Mouse (Mus musculus) monocyte, adult 5-6 weeks (primary cell): Measurements from ENCODE around the gene Irf2bp1. TPM values are rescaled to one million over a fixed set of nuclear protein-coding genes. Genes with fewer than 3 reads are reported as not detected.

Source experiments
- ATAC-seq: fragments of 153-309, 156-312 bp; replicated peaks from 2 replicates; pipeline ENCODE4 v1.8.0; 2017; ENCODE audit warnings: mild to moderate bottlenecking; ENCODE audit not compliant: low TSS enrichment, insufficient number of reproducible peaks, severe bottlenecking, poor library complexity, low FRiP score
- total RNA-seq: library from RNA; stranded (forward); fragments of 200-1000, 200-491, 200-594 nt; gene quantifications from 3 replicates; pipeline ENCODE4 v1.2.3, GENCODE M21; 2017

Irf2bp1 gene
- total RNA-seq, 1 experiment from 2014 or later = 7.8 TPM

DNA sequence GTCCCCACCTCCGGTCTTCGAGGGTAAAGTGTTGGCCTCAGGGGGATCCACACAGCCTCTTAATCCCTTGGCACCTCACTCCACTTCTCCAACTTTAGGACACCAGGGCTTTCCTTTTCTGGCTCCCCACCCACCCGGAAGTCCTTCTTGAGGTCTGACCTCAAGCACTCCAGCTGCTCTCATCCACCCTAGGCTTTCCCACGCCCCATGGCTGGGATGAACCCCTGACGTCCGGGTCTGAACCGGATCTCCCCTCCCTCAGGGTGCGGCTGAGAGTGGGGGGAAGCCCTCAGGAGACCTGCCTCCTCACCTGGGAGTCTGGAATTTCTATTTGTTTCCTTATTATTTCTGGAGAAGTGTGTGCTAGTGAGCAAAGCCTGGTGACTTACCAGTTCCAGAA lies 17.2 kb downstream of the Irf2bp1 start:
- ATAC-seq = no peak

DNA sequence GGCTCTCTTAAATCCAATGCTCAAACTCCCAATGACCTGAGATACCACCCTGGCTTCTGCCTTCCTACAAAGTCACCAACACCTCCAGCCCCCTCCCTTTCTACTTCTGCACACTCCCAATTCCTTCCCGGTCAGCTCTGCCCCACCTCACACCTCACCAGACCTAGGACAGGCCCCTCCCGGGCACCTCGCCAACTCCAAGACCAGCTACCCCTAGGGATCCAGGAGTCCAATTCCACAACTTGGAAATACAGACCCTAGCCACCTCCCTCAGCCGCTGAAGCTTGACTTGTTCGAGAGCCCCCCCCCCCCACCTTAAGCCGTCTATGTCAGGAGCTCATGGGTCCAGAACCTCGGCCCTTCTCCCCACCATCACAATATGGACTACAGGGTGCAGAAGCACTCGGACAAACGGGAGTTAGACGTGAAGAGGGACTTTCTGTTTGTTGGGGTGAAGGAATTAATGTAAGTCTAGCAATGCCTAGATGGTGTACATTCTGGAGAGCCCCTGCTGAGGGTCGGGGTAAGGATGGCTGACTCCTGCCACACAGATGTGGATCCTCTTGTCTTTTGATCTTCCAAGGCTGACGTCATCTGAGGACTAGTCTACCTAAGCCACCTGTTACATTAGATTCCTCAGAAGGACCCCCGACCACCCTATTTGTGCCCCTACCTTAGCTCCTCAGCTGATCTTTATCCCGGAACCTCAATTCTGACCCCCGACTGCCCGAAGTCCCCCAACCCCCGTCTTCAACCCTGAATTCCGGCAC lies 18.5 kb downstream of the Irf2bp1 start:
- no peak for ATAC-seq

DNA sequence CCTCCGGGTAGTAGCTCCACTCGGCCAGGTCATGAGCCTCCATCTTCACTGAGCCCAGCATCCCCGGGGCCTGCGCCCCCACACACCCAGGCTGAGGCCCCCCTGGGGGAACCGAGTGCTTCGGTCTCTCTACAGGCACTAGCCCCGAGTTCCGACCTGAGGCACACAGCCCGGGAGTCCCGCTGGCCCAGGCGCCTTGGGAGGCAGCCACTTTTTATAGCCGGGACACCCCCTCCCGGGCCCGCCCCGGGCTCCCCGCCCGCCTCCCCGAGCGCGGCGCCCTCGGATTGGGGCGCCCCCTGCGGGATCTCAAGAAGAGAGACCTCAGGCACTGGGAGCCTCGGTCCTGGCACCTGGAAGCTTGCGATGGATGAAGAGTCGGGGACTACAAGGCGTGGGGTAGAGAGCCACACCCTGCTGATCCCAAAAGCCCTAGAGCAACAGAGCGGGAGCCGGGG lies 19.5 kb downstream of the Irf2bp1 start, which contains the start of gene Foxa3:
TSS of gene Foxa3 (minus strand) at position 182 of the 458 bp plus-strand sequence.
- ATAC-seq = no peak

- ATAC-seq = peak; percentile 89
These were observed 20.3 kb downstream of the Irf2bp1 start, which contains the start of gene Sympk for GRCm38 (mm10) chr7:19024096-19024506. TSS of gene Sympk (plus strand) at chr7:19024377.

GRCm38 (mm10) chr7:19024581-19025255 lies 20.9 kb downstream of the Irf2bp1 start:
- ATAC-seq = 0 out of 2 replicates have a peak, but pooled peaks have one; percentile 4

DNA sequence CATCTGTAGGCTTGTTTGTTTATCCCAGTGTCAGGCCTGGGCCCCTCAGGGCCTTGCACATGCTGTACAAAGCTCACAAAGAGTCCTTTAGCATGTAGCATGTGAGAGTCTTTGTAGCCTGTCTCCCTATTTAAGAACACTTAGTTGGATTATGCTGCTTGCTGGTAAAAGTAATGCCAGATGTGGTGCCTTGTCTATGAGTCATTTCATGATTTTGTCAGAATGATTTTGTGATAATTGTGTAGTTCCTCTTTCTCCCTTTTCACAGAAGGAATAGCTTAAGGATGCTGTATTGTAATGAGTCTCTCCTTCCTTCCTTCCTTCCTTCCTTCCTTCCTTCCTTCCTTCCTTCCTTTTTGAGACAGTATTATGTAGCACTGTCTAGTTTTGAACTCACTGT lies 24.2 kb downstream of the Irf2bp1 start:
- ATAC-seq = no peak

GRCm38 (mm10) chr7:19029084-19029653 lies 25.3 kb downstream of the Irf2bp1 start:
- ATAC-seq = peak; percentile 33; the same call in 1 of the 2 replicates

DNA sequence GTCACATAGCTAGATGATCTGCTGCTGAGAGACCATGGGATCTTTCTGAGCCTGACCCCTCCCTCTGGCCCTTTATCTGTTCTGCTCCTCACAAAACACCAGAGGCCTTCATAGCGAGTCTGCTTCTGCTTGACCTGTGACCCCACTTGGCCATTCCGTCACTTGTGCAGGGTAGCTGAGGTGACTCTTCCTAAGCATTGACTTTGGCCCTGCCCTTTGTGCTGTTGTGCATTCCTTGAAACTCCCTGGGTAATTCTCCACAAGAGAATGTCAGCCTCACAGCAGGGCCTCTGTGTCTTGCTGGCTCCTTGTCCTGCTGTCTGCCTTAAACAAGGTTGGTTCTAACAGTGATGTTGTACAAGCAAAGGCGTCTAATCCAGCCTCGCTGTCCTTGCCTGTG lies 27.8 kb downstream of the Irf2bp1 start:
- no peak for ATAC-seq

DNA sequence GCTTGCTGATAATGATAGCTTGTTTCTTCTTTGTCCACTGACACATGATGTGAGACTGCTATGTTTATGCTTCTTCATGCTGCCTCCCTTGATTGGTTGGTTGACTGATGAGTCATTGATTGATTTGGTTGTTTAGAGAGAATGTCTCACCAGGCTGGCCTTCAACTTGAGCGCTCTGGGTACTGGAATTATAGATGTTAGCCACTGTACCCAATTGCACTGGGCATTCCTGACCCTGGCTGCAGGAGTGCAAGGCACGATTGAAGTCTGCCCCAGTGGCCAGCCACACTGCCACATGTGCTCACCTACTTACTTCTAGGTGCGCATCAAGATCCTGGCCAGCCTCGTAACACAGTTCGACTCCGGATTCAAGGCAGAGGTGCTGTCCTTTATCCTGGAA lies 40.8 kb downstream of the Irf2bp1 start:
- ATAC-seq = no peak

DNA sequence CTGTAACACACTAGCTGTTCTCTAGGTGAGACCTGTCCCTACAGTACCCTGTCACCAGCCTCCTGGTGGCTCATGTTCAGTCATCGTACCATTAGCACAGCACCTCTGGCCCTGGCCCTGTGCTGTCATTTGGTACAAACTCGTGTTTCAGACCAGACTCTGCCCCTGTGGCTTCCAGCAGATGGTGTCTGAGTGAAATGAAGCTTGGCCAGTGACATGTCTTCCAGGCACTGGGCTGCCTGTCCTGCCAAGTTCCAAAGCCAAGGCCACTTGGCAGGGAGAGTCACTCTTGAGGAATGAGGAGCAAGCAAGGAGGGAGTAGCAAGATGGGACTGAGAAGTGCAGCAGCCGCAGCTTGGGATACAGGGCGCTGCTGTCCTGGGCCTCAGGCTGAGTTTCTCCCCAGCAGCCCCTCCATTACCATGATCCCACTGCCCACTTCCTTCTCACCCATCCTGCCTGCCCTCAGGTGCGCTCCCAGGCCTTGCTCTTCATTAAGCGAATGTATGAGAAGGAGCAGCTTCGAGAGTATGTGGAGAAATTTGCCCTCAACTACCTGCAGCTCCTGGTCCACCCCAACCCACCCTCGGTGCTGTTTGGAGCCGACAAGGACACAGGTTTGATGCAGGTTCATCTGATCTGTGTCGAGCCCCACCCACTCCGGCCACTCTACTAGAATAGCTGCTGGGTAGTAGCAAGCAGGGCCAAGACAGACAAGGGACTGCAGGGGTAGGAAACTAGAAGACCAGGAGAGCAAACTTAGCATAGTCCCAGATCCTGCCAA lies 42.6 kb downstream of the Irf2bp1 start:
- no peak for ATAC-seq

DNA sequence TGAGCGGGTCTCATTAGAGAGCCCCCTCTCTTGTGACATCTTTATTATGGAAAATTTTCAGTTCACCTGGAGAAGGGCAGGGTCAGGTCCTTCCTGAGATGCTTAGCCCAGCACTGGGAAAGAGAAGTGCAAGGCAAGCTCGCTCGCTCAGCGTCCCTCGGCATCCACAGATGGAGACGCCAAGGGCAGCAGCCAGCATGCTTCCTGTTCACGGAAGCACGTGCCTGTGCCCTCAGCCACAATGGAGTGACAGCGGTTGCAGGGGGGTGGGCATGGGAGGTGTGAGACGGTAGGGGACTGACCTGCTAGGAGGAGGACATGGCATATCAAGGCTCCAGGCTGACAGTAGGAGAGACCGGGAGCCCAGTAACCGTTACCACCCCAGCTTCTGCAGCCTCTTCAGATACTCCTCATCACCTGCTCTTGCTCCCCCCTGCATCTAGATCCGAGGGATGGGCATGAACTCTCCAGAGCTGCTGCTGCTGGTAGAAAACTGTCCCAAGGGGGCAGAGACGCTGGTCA lies 44.2 kb downstream of the Irf2bp1 start:
- no peak for ATAC-seq

- no peak for ATAC-seq
These were observed 45.4 kb downstream of the Irf2bp1 start for GRCm38 (mm10) chr7:19049252-19049651.

DNA sequence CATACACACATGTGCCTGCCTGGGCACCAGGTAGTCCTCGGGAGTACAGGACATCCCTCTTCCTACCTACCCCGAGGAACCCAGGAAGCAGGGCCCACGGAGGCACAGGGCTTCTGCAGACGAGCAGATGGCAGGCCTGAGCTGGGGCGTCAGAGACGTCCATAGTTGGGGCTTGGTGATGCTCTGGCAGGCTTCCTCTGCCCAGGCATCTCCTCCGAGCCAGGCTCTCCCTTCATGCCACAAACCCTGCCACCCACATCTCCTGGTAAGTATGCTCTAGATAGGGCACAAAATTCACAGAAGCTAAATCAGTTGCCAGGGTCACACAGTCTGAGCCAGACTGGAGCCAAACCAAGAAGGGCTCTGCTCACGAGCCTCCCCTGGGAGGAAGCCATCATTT lies 46.3 kb downstream of the Irf2bp1 start:
- ATAC-seq = no peak

DNA sequence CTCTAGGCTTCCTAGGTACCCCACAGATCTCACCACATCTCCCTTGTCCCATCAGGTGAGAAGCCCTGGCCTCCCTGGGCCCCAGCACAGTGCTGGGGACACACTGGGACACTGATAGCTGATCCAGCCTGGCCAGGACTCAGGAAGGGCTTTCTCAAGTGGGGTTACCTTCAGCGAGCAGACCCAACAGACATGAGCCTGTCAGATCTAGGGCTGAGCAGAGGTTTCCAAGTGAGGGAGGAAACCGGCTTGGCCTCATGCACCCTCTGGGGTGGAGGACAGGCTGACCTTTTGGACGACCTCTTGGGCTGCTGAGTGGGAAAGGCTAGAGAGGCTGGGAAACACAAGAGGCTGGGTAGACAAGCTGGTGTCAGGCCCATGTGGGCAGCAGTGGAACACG lies 47.3 kb downstream of the Irf2bp1 start:
- no peak for ATAC-seq

GRCm38 (mm10) chr7:19052345-19053135 lies 48.7 kb downstream of the Irf2bp1 start:
- ATAC-seq = no peak

GRCm38 (mm10) chr7:19053136-19053532 lies 49.3 kb downstream of the Irf2bp1 start:
- ATAC-seq = no peak

- no peak for ATAC-seq
These were observed 50.4 kb downstream of the Irf2bp1 start, which contains the start of gene Rsph6a for GRCm38 (mm10) chr7:19054047-19054776. TSS of gene Rsph6a (plus strand) at chr7:19054690.
